In genomic region chr4:99163547-99163946, GRCm38 (mm10) we compare ENCODE assay signal across 9 mouse cellular contexts. TPM values are rescaled to one million over a fixed set of nuclear protein-coding genes. Genes with fewer than 3 reads are reported as not detected.
DNase-seq lines count a peak whose midpoint lies in the region; ATAC-seq lines count a peak whose summit lies in the region.
"Had no signal": no experiment of that assay in that cellular context is flagged by ENCODE, and none has a peak within 500 bp of the region (broad histone marks: within the 10 kb centered on the region; RNA-seq: fewer than 3 reads in every experiment).

No protein-coding gene starts in this region.

- no peak for DNase-seq in forebrain, embryonic 14.5 days (ENCODE audit: low spot score)
- peak; percentile 27 for DNase-seq in A20 (ENCODE audit: low read depth, low spot score)
- peak; percentile 70 for DNase-seq in embryonic facial prominence, embryonic 14.5 days (ENCODE audit: low spot score)
- DNase-seq in mesoderm, embryonic 11.5 days (ENCODE audit: low read depth, low spot score), result peak; percentile 34
- DNase-seq in ovary, adult 18-20 months (ENCODE audit: low spot score), result no peak
- DNase-seq in spleen, postnatal 10 days (ENCODE audit: low spot score in 2 of 2), result no peak
- DNase-seq: gastrocnemius, postnatal 36 days had no signal

- peak overlapping the region; percentile 26; the same call in 1 of the 2 replicates for H3K9ac ChIP-seq in forebrain, embryonic 13.5 days
- no peak overlapping the region for H3K9ac ChIP-seq in forebrain, embryonic 14.5 days (ENCODE audit: low read length)
- no peak overlapping the region for H3K9ac ChIP-seq in embryonic facial prominence, embryonic 14.5 days (ENCODE audit: low read depth, low read length)
- no peak overlapping the region for H3K9ac ChIP-seq in forebrain, embryonic 12.5 days

- peaks cover 23% of the 10 kb centered on the region for H3K4me1 ChIP-seq in forebrain, embryonic 13.5 days
- peaks cover 5% of the 10 kb centered on the region for H3K4me1 ChIP-seq in forebrain, embryonic 14.5 days (ENCODE audit: control insufficient read depth, insufficient read depth, low read length)
- peaks cover 16% of the 10 kb centered on the region for H3K4me1 ChIP-seq in embryonic facial prominence, embryonic 14.5 days (ENCODE audit: control insufficient read depth, insufficient read depth, low read length)
- peaks cover 32% of the 10 kb centered on the region for H3K4me1 ChIP-seq in forebrain, embryonic 12.5 days

- no peak overlapping the region for H3K4me2 ChIP-seq in forebrain, embryonic 13.5 days
- H3K4me2 ChIP-seq in forebrain, embryonic 14.5 days (ENCODE audit: low read length), result no peak overlapping the region
- no peak overlapping the region for H3K4me2 ChIP-seq in embryonic facial prominence, embryonic 14.5 days (ENCODE audit: low read depth, low read length)
- no peak overlapping the region for H3K4me2 ChIP-seq in forebrain, embryonic 12.5 days

- H3K27me3 ChIP-seq in forebrain, embryonic 13.5 days, result peaks cover 3% of the 10 kb centered on the region; the same call in 1 of the 2 replicates
- no peaks in the 10 kb centered on the region for H3K27me3 ChIP-seq in forebrain, embryonic 14.5 days (replicated peaks; ENCODE audit: control insufficient read depth, insufficient read depth, low read length)
- no peaks in the 10 kb centered on the region for H3K27me3 ChIP-seq in embryonic facial prominence, embryonic 14.5 days (replicated peaks; ENCODE audit: control insufficient read depth, insufficient read depth, low read length)
- peaks cover 18% of the 10 kb centered on the region for H3K27me3 ChIP-seq in forebrain, embryonic 12.5 days

- H3K36me3 ChIP-seq in forebrain, embryonic 13.5 days (ENCODE audit: poor library complexity, severe bottlenecking), result no peaks in the 10 kb centered on the region
- H3K36me3 ChIP-seq in forebrain, embryonic 14.5 days (ENCODE audit: control insufficient read depth, insufficient read depth, low read length), result no peaks in the 10 kb centered on the region
- no peaks in the 10 kb centered on the region for H3K36me3 ChIP-seq in embryonic facial prominence, embryonic 14.5 days (ENCODE audit: control insufficient read depth, insufficient read depth, low read length)
- no peaks in the 10 kb centered on the region for H3K36me3 ChIP-seq in forebrain, embryonic 12.5 days (replicated peaks)

- ATAC-seq in forebrain, embryonic 13.5 days, result no peak
- no peak for ATAC-seq in forebrain, embryonic 14.5 days
- ATAC-seq in embryonic facial prominence, embryonic 14.5 days (ENCODE audit: low read depth), result peak; percentile 41; the same call in 1 of the 2 replicates
- ATAC-seq in forebrain, embryonic 12.5 days (ENCODE audit: low FRiP score), result no peak

- no peaks in the 10 kb centered on the region for H3K9me3 ChIP-seq in forebrain, embryonic 13.5 days (replicated peaks)
- no peaks in the 10 kb centered on the region for H3K9me3 ChIP-seq in forebrain, embryonic 14.5 days (replicated peaks; ENCODE audit: control insufficient read depth, low read length)
- H3K9me3 ChIP-seq in embryonic facial prominence, embryonic 14.5 days (ENCODE audit: control insufficient read depth, low read length), result no peaks in the 10 kb centered on the region
- no peaks in the 10 kb centered on the region for H3K9me3 ChIP-seq in forebrain, embryonic 12.5 days

- no peak overlapping the region for H3K4me3 ChIP-seq in forebrain, embryonic 13.5 days
- no peak overlapping the region for H3K4me3 ChIP-seq in forebrain, embryonic 14.5 days (ENCODE audit: low read depth, low read length)
- H3K4me3 ChIP-seq in embryonic facial prominence, embryonic 14.5 days (ENCODE audit: low read depth, low read length), result no peak overlapping the region
- H3K4me3 ChIP-seq in forebrain, embryonic 12.5 days (replicated peaks), result no peak overlapping the region

- WGBS in forebrain, embryonic 13.5 days, result 12% methylated on average over 4 of the region's 4 CpGs
- WGBS in forebrain, embryonic 14.5 days, result 9% methylated on average over 4 of the region's 4 CpGs
- 22% methylated on average over 4 of the region's 4 CpGs for WGBS in embryonic facial prominence, embryonic 14.5 days
- WGBS in forebrain, embryonic 12.5 days, result 8% methylated on average over 4 of the region's 4 CpGs

- H3K27ac ChIP-seq in forebrain, embryonic 13.5 days, result no peak overlapping the region
- no peak overlapping the region for H3K27ac ChIP-seq in forebrain, embryonic 14.5 days (ENCODE audit: low read depth, low read length)
- H3K27ac ChIP-seq in embryonic facial prominence, embryonic 14.5 days (replicated peaks; ENCODE audit: low read depth, low read length), result no peak overlapping the region
- H3K27ac ChIP-seq in forebrain, embryonic 12.5 days, result no peak overlapping the region

RNA-seq across cellular contexts. Expression of gene Atg4c, which starts 30.2 kb away (rescaled TPM):
- polyA plus RNA-seq in forebrain, embryonic 13.5 days (2015; fragmentation: Nextera tagmentation; extraction: Ambion mirVana), result 13.9 and 14.6 TPM in 2 replicates
- 12.9 and 16.7 TPM in 2 replicates for polyA plus RNA-seq in forebrain, embryonic 14.5 days (2014; fragmentation: Nextera tagmentation; extraction: Ambion mirVana)
- polyA plus RNA-seq in embryonic facial prominence, embryonic 14.5 days (2014; fragmentation: Nextera tagmentation; extraction: Ambion mirVana), result 14.7 and 15.0 TPM in 2 replicates
- polyA plus RNA-seq in forebrain, embryonic 12.5 days (2016; fragmentation: Nextera tagmentation; extraction: Ambion mirVana), result 15.6 and 16.4 TPM in 2 replicates

RNA-seq across cellular contexts. Expression of gene Dock7, which starts 42.8 kb away (rescaled TPM):
- 81.0 and 90.2 TPM in 2 replicates for polyA plus RNA-seq in forebrain, embryonic 13.5 days (2015; fragmentation: Nextera tagmentation; extraction: Ambion mirVana)
- 80.3 and 82.9 TPM in 2 replicates for polyA plus RNA-seq in forebrain, embryonic 14.5 days (2014; fragmentation: Nextera tagmentation; extraction: Ambion mirVana)
- 65.4 and 71.3 TPM in 2 replicates for polyA plus RNA-seq in embryonic facial prominence, embryonic 14.5 days (2014; fragmentation: Nextera tagmentation; extraction: Ambion mirVana)
- 122 and 129 TPM in 2 replicates for polyA plus RNA-seq in forebrain, embryonic 12.5 days (2016; fragmentation: Nextera tagmentation; extraction: Ambion mirVana)

Comparison
In these comparisons a context has a peak if more than half of its experiments do, and no peak if none do; other contexts are left out.
1. DNase-seq: peak in A20 (single experiment), embryonic facial prominence, embryonic 14.5 days (single experiment) and mesoderm, embryonic 11.5 days (single experiment); none in forebrain, embryonic 14.5 days (single experiment), ovary, adult 18-20 months (single experiment) and spleen, postnatal 10 days (0 of 2).